Mouse (Mus musculus) lung, adult 2 months (tissue): ENCODE results near the gene Hist1h2ac. TPM values are rescaled to one million over a fixed set of nuclear protein-coding genes. Genes with fewer than 3 reads are reported as not detected.
A peak's percentile ranks its signal among the peaks of the same experiment; 100 is the strongest.
"Not testable (repeated sequence)": the region's sequence is repeated elsewhere in the genome, so short reads cannot be mapped to it uniquely, and the experiment has no call there.

Source experiments
- DNase-seq: peaks from one replicate; pipeline ENCODE4 v3.0.0; 2022
- H3K4me1 ChIP-seq: fragments of 200-500 bp; 2 replicates; pipeline ENCODE4 v1.6.1; 2011; ENCODE audit warnings: low read length; ENCODE audit not compliant: control insufficient read depth, insufficient read depth
- H3K4me3 ChIP-seq: fragments of 200-500 bp; replicated peaks from 2 replicates; pipeline ENCODE3; 2011; ENCODE audit warnings: low read depth, mild to moderate bottlenecking, control low read depth, low read length; ENCODE audit errors: extremely low read depth
- CTCF ChIP-seq: fragments of 200-500 bp; IDR thresholded peaks from 2 replicates; pipeline ENCODE4 v1.5.1; 2011; ENCODE audit warnings: mild to moderate bottlenecking, low read length, control low read depth; ENCODE audit not compliant: insufficient read depth
- POLR2A ChIP-seq: fragments of 200-500 bp; IDR thresholded peaks from 2 replicates; pipeline ENCODE4 v1.6.1; 2011; ENCODE audit warnings: low read depth, mild to moderate bottlenecking, control low read depth, low read length, borderline replicate concordance; ENCODE audit errors: extremely low read depth
- WGBS: fragments of 180-500 bp; shearing (Covaris S2); methylation state at CpG from one replicate; pipeline ENCODE4 v1.1.7; 2018; 5-methylcytosine and 5-hydroxymethylcytosine counted together
- polyA plus RNA-seq: library from polyadenylated mRNA; depleted of rRNA; stranded (reverse); fragments of >200 nt; gene quantifications from 2 replicates; pipeline ENCODE4 v1.2.3, GENCODE M21; 2012

The Hist1h2ac gene
- polyA plus RNA-seq, 1 experiment = 0.45 TPM

GRCm38 (mm10) chr13:23693856-23694440, 10.2 kb upstream of the Hist1h2ac start:
- H3K4me1 ChIP-seq = peaks cover 2% of the 10 kb centered on the region
- no peak overlapping the region for H3K4me3 ChIP-seq
- WGBS = 76% methylated on average over 6 of the region's 6 CpGs
- no peak for DNase-seq
- TF ChIP-seq CTCF (no peak), POLR2A (no peak)

GRCm38 (mm10) chr13:23689459-23689858, 5.7 kb upstream of the Hist1h2ac start:
- no peak for DNase-seq
- peaks cover 4% of the 10 kb centered on the region for H3K4me1 ChIP-seq
- TF ChIP-seq CTCF (no peak), POLR2A (no peak)
- WGBS = 62% methylated on average over 2 of the region's 2 CpGs
- no peak overlapping the region for H3K4me3 ChIP-seq

GRCm38 (mm10) chr13:23688956-23689355, 5.2 kb upstream of the Hist1h2ac start:
- TF ChIP-seq CTCF = no peak
- TF ChIP-seq POLR2A = no peak
- WGBS = 97% methylated on average over 2 of the region's 2 CpGs
- Histone ChIP-seq H3K4me1 (peaks cover 4% of the 10 kb centered on the region), H3K4me3 (no peak overlapping the region)
- DNase-seq = no peak

- Histone ChIP-seq H3K4me3 (no peak overlapping the region), H3K4me1 (peaks cover 5% of the 10 kb centered on the region)
- TF ChIP-seq CTCF (no peak), POLR2A (no peak)
- DNase-seq = no peak
- WGBS = 88% methylated on average over 7 of the region's 7 CpGs
These were observed 4.2 kb upstream of the Hist1h2ac start for GRCm38 (mm10) chr13:23687907-23688306.

- Histone ChIP-seq H3K4me1 (peaks cover 6% of the 10 kb centered on the region), H3K4me3 (no peak overlapping the region)
- TF ChIP-seq POLR2A (no peak), CTCF (no peak)
- WGBS = 46% methylated on average over 4 of the region's 4 CpGs
- no peak for DNase-seq
These were observed 3.4 kb upstream of the Hist1h2ac start for GRCm38 (mm10) chr13:23687181-23687580.

- no peak for DNase-seq
- WGBS = 28% methylated on average over 4 of the region's 4 CpGs
- TF ChIP-seq CTCF = no peak
- no peak for TF ChIP-seq POLR2A
- H3K4me1 ChIP-seq = peaks cover 6% of the 10 kb centered on the region
- peak overlapping the region; percentile 10 for H3K4me3 ChIP-seq
These were observed 2.2 kb upstream of the Hist1h2ac start for GRCm38 (mm10) chr13:23685966-23686365.

- TF ChIP-seq CTCF = no peak
- no peak for TF ChIP-seq POLR2A
- no peak for DNase-seq
- WGBS = under 1% methylated on average over 15 of the region's 15 CpGs
- Histone ChIP-seq H3K4me1 (peaks cover 6% of the 10 kb centered on the region), H3K4me3 (peak overlapping the region; percentile 72)
These were observed 1.5 kb upstream of the Hist1h2ac start for GRCm38 (mm10) chr13:23685121-23685861.

GRCm38 (mm10) chr13:23684295-23684945, 672 bp upstream of the Hist1h2ac start:
- peak overlapping the region; percentile 72 for H3K4me3 ChIP-seq
- under 1% methylated on average over 19 of the region's 37 CpGs for WGBS
- H3K4me1 ChIP-seq = not testable (repeated sequence)
- TF ChIP-seq POLR2A = peak; percentile 66; the same call in 1 of the 2 replicates
- peak; percentile 31 for DNase-seq

- H3K4me1 ChIP-seq, DNase-seq: not testable (repeated sequence)
- H3K4me3 ChIP-seq = peak overlapping the region; percentile 45
- WGBS = 11% methylated on average over 18 of the region's 30 CpGs
These were observed 597 bp downstream of the Hist1h2ac start for GRCm38 (mm10) chr13:23682947-23683754.

GRCm38 (mm10) chr13:23682623-23682946, 1.2 kb downstream of the Hist1h2ac start:
- 43% methylated on average over 1 of the region's 1 CpGs for WGBS
- peaks cover 2% of the 10 kb centered on the region; the same call in 1 of the 2 replicates for H3K4me1 ChIP-seq
- no peak overlapping the region for H3K4me3 ChIP-seq
- TF ChIP-seq CTCF (no peak), POLR2A (no peak)
- no peak for DNase-seq
